Mouse (Mus musculus) neural tube, embryonic 15.5 days (tissue): ENCODE results near the gene Vdac1. TPM values are rescaled to one million over a fixed set of nuclear protein-coding genes. Genes with fewer than 3 reads are reported as not detected.

Experiments
- ATAC-seq: fragments of 200-750 bp; cut with Nextera tagmentation; 2 replicates; pipeline ENCODE4 v1.8.0; 2017; ENCODE audit warnings: mild to moderate bottlenecking, moderate TSS enrichment, moderate library complexity; ENCODE audit not compliant: low FRiP score
- H3K27ac ChIP-seq: fragments of 300-500 bp; sonication (generic); replicated peaks from 2 replicates; pipeline ENCODE4 v1.5.1; 2015; ENCODE audit warnings: mild to moderate bottlenecking, inconsistent platforms
- H3K27me3 ChIP-seq: fragments of 300-500 bp; sonication (generic); replicated peaks from 2 replicates; pipeline ENCODE4 v1.6.1; 2015; ENCODE audit warnings: inconsistent platforms
- H3K36me3 ChIP-seq: fragments of 300-500 bp; sonication (generic); 2 replicates; pipeline ENCODE4 v1.6.1; 2015; ENCODE audit warnings: inconsistent platforms
- H3K4me1 ChIP-seq: fragments of 300-500 bp; sonication (generic); 2 replicates; pipeline ENCODE4 v1.6.1; 2015; ENCODE audit warnings: inconsistent platforms
- H3K4me2 ChIP-seq: fragments of 300-500 bp; sonication (generic); 2 replicates; pipeline ENCODE4 v1.6.1; 2015; ENCODE audit warnings: inconsistent platforms, mild to moderate bottlenecking, moderate library complexity
- H3K4me3 ChIP-seq: fragments of 300-500 bp; sonication (generic); replicated peaks from 2 replicates; pipeline ENCODE4 v1.5.1; 2015; ENCODE audit warnings: mild to moderate bottlenecking, inconsistent platforms
- H3K9ac ChIP-seq: fragments of 300-500 bp; sonication (generic); replicated peaks from 2 replicates; pipeline ENCODE4 v1.6.1; 2015; ENCODE audit warnings: mild to moderate bottlenecking, inconsistent platforms
- H3K9me3 ChIP-seq: fragments of 300-500 bp; sonication (generic); replicated peaks from 2 replicates; pipeline ENCODE4 v1.6.1; 2016; ENCODE audit warnings: inconsistent platforms
- WGBS: fragments of 180-500 bp; shearing (Covaris S2); methylation state at CpG from one replicate; pipeline ENCODE4 v1.1.7; 2015; ENCODE audit warnings: mixed read lengths; 5-methylcytosine and 5-hydroxymethylcytosine counted together
- polyA plus RNA-seq: library from polyadenylated mRNA; unstranded; fragments of >200 nt; fragmentation: Nextera tagmentation; extraction: Ambion mirVana; gene quantifications from 2 replicates; pipeline ENCODE4 v1.2.1, GENCODE M21; 2015

The Vdac1 gene
- polyA plus RNA-seq, 1 experiment from 2014 or later: 402 TPM

- WGBS: 78% methylated on average over 1 of the region's 1 CpGs
- Histone ChIP-seq H3K36me3 (peaks cover 42% of the 10 kb centered on the region), H3K9me3 (no peaks in the 10 kb centered on the region), H3K4me3 (no peak overlapping the region), H3K9ac (no peak overlapping the region), H3K27ac (no peak overlapping the region), H3K4me1 (peaks cover 25% of the 10 kb centered on the region), H3K4me2 (no peak overlapping the region), H3K27me3 (no peaks in the 10 kb centered on the region)
- no peak for ATAC-seq
Measured at GRCm38 (mm10) chr11:52402566-52402965, 41.9 kb downstream of the Vdac1 start.

DNA sequence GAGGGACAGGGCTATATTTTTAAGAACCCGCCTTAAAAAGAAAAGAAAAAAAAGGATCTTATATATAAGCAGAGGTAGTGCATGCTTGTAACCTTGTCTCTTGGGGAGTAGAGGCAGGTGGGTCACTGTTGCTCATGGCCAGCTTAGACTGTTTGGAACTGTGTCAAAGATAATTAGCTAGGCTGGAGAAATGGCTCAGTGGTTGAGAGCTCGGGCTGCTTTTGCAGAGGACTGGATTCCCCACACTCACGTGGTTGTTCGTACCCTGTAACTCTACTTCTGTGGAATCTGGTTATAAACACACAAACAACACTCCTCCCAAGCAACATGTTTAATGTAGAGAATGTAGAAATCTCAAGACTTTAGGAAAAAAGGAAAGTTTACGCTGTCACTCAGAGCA is 43.5 kb downstream of the Vdac1 start:
- peaks cover 57% of the 10 kb centered on the region for H3K36me3 ChIP-seq
- H3K9ac ChIP-seq: no peak overlapping the region
- no peaks in the 10 kb centered on the region for H3K9me3 ChIP-seq
- H3K4me2 ChIP-seq: no peak overlapping the region
- H3K27me3 ChIP-seq: no peaks in the 10 kb centered on the region
- peaks cover 12% of the 10 kb centered on the region for H3K4me1 ChIP-seq
- no peak for ATAC-seq
- H3K4me3 ChIP-seq: no peak overlapping the region
- H3K27ac ChIP-seq: no peak overlapping the region
- 92% methylated on average over 5 of the region's 5 CpGs for WGBS

GRCm38 (mm10) chr11:52405196-52405688 is 44.6 kb downstream of the Vdac1 start:
- H3K36me3 ChIP-seq: peaks cover 61% of the 10 kb centered on the region
- no peak for ATAC-seq

GRCm38 (mm10) chr11:52409316-52409715 is 48.7 kb downstream of the Vdac1 start:
- Histone ChIP-seq H3K27me3 (no peaks in the 10 kb centered on the region), H3K9ac (no peak overlapping the region), H3K4me3 (no peak overlapping the region), H3K4me2 (no peak overlapping the region), H3K9me3 (no peaks in the 10 kb centered on the region), H3K27ac (no peak overlapping the region), H3K36me3 (peaks cover 48% of the 10 kb centered on the region), H3K4me1 (no peaks in the 10 kb centered on the region)
- 89% methylated on average over 5 of the region's 5 CpGs for WGBS
- ATAC-seq: no peak

More at GRCm38 (mm10) chr11:52405196-52405688, 44.6 kb downstream of the Vdac1 start:
- Histone ChIP-seq H3K27ac (no peak overlapping the region), H3K4me2 (no peak overlapping the region), H3K9ac (no peak overlapping the region), H3K4me1 (peaks cover 7% of the 10 kb centered on the region), H3K9me3 (no peaks in the 10 kb centered on the region), H3K4me3 (no peak overlapping the region), H3K27me3 (no peaks in the 10 kb centered on the region)
- 78% methylated on average over 9 of the region's 9 CpGs for WGBS

DNA sequence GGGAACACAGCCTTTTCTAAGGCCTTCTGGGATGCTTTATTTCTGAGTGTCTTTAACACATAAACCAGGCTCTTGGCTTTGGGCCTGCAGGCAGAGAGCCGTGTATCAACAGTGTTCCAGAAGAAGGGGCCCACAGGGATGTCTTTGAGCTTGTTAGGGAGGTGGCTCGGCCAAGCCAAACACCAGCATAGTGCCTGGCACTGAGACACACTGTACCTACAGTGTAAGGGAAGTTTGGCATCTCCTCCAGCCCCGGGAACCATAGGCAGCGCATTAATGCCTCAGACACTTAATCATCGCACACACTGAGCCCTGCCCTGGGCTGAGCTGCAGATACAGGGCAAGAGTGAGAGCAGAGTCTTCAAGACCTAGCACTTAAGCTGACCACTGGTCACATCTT is 57.7 kb downstream of the Vdac1 start:
- Histone ChIP-seq H3K4me2 (no peak overlapping the region), H3K9me3 (no peaks in the 10 kb centered on the region), H3K9ac (no peak overlapping the region), H3K4me3 (no peak overlapping the region), H3K27me3 (peaks cover 21% of the 10 kb centered on the region), H3K4me1 (peaks cover 9% of the 10 kb centered on the region; the same call in 1 of the 2 replicates), H3K36me3 (no peaks in the 10 kb centered on the region), H3K27ac (no peak overlapping the region)
- WGBS: 71% methylated on average over 5 of the region's 5 CpGs
- ATAC-seq: no peak

DNA sequence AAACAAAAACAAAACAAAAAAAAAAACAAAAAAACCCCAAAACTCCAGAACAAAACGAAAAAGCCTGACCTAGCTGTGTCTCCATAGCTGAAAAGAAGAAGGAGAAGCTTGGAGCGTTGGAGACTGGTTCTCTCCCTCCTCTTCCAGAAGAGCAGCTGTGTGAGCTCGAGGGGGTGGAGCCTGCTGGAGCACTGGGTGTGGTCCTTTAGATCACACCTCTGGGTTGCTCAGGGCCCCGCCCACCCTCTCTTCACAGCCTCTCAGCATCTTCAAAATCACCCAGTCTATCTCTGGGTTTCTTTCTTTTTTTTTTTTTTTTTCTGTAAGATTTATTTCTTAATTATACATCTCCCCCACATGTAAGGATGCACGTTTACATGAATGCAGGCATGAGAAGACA is 58.6 kb downstream of the Vdac1 start:
- Histone ChIP-seq H3K9me3 (no peaks in the 10 kb centered on the region), H3K4me3 (no peak overlapping the region), H3K27me3 (peaks cover 24% of the 10 kb centered on the region), H3K4me1 (peaks cover 9% of the 10 kb centered on the region; the same call in 1 of the 2 replicates), H3K27ac (no peak overlapping the region), H3K4me2 (no peak overlapping the region), H3K9ac (no peak overlapping the region), H3K36me3 (no peaks in the 10 kb centered on the region)
- WGBS: 47% methylated on average over 5 of the region's 5 CpGs
- no peak for ATAC-seq

DNA sequence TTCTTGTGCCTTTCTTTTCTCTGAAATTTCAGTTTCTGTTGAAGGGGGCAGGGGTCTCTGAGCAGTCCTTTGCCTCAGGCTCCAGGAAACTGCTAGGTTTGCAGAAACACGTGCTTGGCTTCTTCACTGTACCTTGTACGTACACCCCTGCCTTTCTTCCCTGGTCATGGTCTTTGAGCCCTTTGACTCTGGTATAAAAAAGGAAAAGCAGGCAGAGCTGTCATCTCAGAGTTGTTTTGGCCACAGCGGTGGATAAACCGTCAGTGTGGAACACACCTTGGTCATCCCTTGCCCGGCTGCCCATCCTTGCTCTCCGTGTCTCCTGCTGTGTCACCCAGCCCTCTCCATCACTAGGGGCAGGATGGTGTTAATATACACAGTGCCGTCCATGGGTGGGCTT is 59.2 kb downstream of the Vdac1 start:
- Histone ChIP-seq H3K27ac (no peak overlapping the region), H3K4me3 (no peak overlapping the region), H3K4me2 (no peak overlapping the region), H3K36me3 (no peaks in the 10 kb centered on the region), H3K27me3 (peaks cover 24% of the 10 kb centered on the region), H3K4me1 (peaks cover 9% of the 10 kb centered on the region; the same call in 1 of the 2 replicates), H3K9me3 (no peaks in the 10 kb centered on the region), H3K9ac (no peak overlapping the region)
- no peak for ATAC-seq
- 83% methylated on average over 7 of the region's 7 CpGs for WGBS

DNA sequence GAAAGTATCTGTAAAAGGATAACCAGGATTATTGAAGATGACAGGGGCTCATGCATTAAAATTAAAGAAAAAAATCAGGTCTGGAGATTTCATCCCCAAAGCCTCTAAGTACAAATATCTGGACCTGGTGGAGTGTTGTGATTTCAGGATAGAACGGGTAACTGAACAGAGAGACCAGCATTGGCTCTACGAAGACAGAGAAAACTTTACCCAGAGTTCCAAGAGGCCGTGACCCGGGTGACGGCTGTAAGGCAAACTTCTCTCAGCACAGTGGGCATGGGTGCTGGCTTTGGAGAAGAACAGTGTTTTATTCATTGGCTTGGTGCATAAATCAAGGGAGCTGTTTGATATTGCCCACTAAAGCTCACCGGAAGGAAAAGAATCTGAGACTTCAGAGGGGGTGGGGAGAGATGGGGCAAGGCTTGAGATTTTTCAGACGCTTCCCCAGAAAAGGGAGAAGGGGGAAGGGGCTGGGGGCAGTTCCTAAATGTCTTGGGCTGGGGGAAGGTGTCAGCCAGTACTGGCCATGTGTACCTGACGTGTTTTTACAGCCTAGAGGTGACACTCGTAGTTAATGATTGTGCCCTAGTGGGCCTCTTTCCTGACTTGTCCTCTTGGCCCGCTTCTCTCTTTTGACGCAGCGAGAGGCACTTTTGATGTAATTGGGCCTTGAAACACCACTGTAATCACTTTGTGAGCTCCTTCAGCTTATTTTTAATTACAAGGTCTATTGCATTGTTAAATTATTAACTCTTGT is 59.8 kb downstream of the Vdac1 start:
- Histone ChIP-seq H3K4me2 (no peak overlapping the region), H3K9me3 (no peaks in the 10 kb centered on the region), H3K27me3 (peaks cover 24% of the 10 kb centered on the region), H3K27ac (no peak overlapping the region), H3K9ac (no peak overlapping the region), H3K4me3 (no peak overlapping the region), H3K4me1 (peaks cover 9% of the 10 kb centered on the region; the same call in 1 of the 2 replicates), H3K36me3 (no peaks in the 10 kb centered on the region)
- WGBS: 52% methylated on average over 12 of the region's 12 CpGs
- ATAC-seq: no peak

- H3K9ac ChIP-seq: no peak overlapping the region
- no peak overlapping the region for H3K27ac ChIP-seq
- ATAC-seq: no peak
- H3K36me3 ChIP-seq: no peaks in the 10 kb centered on the region
- peaks cover 24% of the 10 kb centered on the region for H3K27me3 ChIP-seq
- H3K4me1 ChIP-seq: peaks cover 11% of the 10 kb centered on the region
- H3K9me3 ChIP-seq: no peaks in the 10 kb centered on the region
- WGBS: 22% methylated on average over 12 of the region's 12 CpGs
- H3K4me3 ChIP-seq: no peak overlapping the region
- no peak overlapping the region for H3K4me2 ChIP-seq
Measured at GRCm38 (mm10) chr11:52421053-52421778, 60.6 kb downstream of the Vdac1 start.

DNA sequence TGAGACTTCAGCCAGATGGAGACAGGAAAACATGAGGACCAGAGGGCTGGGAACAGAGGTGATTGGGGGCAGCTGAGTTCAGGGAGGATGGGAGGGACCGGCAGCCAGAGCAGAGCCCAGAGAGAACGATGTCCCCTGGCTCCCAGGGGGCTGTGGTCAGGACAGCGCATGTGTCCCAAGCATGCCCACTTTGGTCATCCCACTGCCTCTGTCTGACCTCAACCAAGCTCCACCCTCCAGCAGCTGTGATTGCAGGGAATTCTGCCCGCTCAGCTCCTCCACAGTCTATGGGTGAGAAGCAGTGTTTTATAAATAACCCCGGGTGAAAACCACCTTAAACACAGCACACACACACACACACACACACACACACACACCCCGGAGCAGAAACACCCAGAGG is 68.8 kb downstream of the Vdac1 start:
- no peak for ATAC-seq
- H3K9me3 ChIP-seq: no peaks in the 10 kb centered on the region
- H3K27me3 ChIP-seq: peaks cover 17% of the 10 kb centered on the region
- no peak overlapping the region for H3K27ac ChIP-seq
- peaks cover 18% of the 10 kb centered on the region for H3K4me1 ChIP-seq
- no peaks in the 10 kb centered on the region for H3K36me3 ChIP-seq
- 78% methylated on average over 6 of the region's 6 CpGs for whole genome bisulfite sequencing
- no peak overlapping the region for H3K4me2 ChIP-seq
- no peak overlapping the region for H3K4me3 ChIP-seq
- no peak overlapping the region for H3K9ac ChIP-seq

DNA sequence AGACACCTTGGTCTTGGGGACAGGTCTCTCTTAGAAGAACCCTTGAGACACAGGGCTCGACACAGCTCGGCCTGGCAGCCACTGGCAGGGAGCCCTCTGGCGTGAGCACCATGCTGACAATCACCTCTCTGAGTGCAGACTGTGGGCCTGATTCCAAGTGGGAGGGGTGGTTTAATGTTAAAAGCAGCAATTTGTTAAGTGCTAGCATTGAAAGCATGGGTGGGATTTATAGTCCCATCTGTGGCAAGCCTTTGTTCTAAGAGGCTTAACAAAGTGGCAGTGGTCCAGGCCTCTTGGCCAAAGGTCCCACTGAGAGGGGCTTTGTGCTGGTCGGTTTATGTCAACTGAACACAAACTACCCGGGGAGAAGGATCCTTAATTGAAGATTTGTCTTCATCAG is 70.9 kb downstream of the Vdac1 start:
- Histone ChIP-seq H3K9me3 (no peaks in the 10 kb centered on the region), H3K27ac (no peak overlapping the region), H3K4me1 (peaks cover 13% of the 10 kb centered on the region), H3K27me3 (peaks cover 25% of the 10 kb centered on the region), H3K4me2 (no peak overlapping the region), H3K36me3 (no peaks in the 10 kb centered on the region), H3K9ac (no peak overlapping the region), H3K4me3 (no peak overlapping the region)
- 12% methylated on average over 5 of the region's 5 CpGs for WGBS
- peak; percentile 77 for ATAC-seq

DNA sequence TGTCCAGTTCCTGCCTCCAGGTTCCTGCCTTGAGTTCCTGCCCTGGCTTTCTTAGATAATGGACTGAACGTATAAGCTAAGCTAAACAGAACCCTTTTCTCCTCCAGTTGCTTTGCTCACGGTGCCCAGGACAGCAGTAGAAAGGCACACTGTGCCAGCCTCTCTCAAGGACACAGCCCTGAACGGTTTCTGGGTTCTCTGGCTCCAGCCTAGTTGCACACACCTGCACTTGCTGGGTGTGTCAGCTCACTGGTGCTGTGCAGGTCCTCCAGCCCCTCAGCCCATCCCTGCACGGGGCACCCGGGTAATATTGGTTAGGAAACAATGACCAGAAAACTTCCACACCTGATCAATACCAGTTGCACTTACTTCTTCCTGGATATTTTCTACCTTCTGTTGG is 71.5 kb downstream of the Vdac1 start:
- WGBS: 85% methylated on average over 5 of the region's 5 CpGs
- no peak for ATAC-seq
- Histone ChIP-seq H3K27ac (no peak overlapping the region), H3K27me3 (peaks cover 29% of the 10 kb centered on the region), H3K9me3 (no peaks in the 10 kb centered on the region), H3K9ac (no peak overlapping the region), H3K4me2 (no peak overlapping the region), H3K4me3 (no peak overlapping the region), H3K36me3 (no peaks in the 10 kb centered on the region), H3K4me1 (peaks cover 12% of the 10 kb centered on the region)
